Mouse (Mus musculus) kidney, postnatal 14 days (tissue): ENCODE results near the gene Isx.
A peak's percentile ranks its signal among the peaks of the same experiment; 100 is the strongest.

Experiments
- DNase-seq: peaks from one replicate; pipeline ENCODE4 v3.0.0; 2022; ENCODE audit warnings: mixed read lengths

The Isx gene

DNA sequence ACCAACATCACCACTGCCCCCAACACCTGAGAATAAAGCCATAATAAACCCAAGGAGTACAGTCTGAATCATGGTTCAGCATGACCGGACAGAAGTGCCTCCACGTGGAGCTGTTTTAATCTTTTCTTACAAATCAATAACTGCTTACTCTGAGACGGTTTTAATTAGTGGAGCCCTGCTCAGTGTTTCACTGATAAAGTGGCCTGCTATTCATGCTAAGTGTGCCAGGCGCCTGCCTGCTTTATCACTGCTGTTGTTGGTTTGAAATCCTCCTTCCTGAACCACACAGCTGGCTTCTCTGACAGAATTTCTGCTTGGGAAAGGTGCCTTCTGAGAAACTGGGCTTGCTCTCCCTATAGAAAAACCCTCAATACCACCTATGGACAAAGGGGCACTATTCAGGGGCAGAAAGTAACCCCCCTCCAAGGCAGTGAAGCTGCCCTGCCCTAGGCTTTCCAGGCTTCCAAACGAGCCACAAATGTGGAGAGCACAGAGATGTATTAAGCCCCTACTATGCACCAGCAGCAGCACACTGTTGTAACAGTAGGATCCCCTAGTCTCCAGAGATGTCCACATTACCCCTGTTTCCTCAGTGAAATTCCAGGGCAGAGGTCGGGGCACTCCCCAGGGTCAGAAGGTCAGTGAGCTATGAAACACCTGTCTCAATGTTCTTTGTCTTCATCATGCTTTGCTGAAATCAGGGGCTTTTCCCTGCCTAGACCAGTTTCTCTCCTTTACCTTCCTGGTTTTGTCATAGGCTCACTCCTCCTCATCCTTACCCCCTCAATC is 30.3 kb downstream of the Isx start:
- no peak for DNase-seq

DNA sequence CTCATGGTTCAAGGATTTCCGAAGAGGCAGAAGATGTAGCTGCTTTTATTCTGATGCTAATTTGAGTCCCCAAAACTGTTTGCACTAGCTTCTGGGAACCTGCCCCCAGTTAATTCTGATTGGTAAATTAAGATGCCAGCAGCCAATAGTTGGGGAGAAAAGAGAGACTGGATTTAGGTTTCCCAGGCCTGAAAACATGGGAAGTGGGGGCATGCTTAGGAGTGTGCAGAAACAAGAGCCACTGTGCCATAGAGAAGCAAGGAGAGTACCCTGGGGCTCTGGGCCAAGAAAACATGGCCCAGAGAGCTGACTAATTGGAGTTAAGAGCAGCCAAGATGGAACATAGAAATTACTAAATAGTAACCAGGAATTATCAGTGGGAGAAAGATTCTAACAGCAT is 33.4 kb downstream of the Isx start:
- no peak for DNase-seq

DNA sequence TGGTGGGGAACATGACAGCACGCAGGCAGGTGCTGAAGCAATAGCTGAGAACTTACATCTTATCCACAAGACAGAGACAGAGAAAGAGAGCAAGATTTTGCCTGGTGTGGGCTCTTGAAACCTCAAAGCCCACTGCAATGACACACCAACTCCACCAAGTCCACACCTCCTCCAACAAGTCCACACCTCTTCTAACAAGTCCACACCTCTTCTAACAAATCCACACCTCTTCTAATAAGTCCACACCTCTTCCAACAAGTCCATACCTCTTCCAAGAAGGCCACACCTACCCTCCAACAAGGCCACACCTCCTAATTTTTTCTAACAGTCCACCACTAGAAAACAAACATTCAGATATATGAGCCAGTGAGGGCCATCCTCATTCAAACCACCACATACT is 37.7 kb downstream of the Isx start:
- no peak for DNase-seq

DNA sequence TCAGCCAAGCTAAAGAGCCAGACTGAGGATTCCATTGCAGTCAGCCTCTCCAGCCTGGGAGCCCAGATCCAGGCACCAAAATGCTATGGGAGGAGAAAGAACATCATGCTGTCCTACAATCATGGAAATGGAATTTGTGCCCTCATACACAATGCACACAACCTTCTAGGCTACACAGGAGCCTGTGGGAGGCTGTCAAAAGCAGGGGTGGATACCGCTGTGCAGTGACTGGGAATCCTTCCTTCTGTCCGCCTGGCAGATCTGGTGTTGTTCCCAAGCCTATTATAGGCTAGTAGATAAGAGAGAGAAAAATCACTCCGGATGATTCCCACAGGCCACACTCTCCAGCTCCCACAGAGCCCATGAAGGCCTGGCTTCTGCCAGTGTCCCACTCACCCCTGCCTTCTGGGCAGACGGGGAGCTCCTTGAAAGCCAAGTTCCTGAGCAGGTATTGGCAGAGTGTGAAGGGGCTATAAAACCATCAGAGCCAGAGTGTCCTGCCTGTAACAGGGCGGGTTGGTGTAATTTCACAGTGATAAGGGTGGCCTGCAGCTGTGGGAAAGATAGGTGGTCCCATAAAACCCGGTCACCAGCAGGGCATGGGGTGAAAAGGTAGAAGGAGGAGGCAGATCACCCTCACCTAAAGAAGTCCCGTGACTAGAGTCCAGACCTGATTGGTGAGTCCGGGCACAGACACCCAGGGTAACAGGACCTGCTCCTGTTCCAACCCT is 47.9 kb downstream of the Isx start:
- no peak for DNase-seq

DNA sequence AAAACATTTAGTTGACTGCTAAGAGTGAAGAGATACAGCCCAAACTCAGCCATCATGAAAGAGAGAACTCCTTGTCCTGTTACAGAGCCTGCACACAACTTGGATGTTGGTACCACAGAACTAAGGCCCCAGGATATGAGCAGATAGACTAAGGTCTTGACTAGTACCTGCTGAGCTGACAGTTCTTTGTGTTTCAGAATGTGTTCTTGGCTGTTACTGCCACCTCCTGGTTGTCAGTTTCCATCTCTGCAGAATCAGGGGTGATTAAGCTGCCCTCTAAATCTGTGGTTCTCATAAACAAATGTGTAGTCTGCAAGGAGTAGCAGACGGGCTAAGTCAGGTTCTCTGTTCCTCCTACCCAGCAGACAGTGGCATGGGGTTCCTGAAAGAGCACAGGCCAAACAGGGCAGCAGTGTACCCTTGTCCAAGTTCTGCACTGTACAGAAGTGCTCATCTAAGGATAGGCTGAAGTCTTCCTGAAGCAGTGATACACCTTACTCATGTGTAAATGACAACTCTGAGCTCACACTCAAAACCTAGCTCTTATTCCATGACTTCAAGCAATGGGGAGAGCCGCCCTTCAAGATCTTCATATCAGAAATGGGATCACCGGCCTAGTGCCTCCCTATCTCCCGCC is 49.0 kb downstream of the Isx start:
- DNase-seq, result no peak

DNA sequence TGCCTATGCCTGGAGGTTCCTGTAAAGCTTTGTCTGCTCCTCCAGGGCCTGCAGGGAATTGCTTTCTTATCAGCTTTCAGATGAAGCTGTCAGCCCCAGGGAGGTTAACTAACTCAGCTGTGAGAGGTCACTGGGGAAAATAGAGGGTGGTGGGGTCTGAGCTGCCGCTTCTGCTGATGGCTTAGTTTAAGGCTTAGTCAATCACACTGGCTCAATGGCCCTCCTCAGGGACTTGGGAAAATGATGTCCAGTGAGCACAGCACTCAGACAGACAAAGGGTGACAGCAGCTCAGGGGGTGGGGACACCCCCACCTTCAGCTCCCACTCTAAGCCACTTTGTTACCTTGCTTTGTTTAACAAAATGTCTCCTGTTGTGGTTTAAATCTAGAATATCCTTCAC is 55.0 kb downstream of the Isx start:
- no peak for DNase-seq

DNA sequence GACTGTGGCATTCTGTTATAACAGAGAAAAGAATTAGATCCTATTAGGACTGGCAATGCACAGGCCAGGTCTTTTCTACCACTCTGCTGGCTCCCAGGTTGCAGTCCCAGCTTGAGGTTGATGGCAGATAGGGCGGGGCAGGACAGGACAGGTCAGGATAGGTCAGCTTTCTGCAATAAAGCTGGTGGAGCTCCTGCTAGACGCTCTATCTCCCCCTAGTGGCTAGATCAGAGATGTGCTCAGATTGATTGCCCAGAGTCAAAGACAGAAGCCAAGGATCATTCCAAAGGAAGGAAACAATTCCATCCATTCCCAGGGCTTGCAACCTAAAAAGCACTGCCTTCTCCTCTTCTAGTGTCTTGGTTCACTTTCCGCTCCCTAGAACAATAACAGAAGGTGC is 57.8 kb downstream of the Isx start:
- DNase-seq, result peak; percentile 25

DNA sequence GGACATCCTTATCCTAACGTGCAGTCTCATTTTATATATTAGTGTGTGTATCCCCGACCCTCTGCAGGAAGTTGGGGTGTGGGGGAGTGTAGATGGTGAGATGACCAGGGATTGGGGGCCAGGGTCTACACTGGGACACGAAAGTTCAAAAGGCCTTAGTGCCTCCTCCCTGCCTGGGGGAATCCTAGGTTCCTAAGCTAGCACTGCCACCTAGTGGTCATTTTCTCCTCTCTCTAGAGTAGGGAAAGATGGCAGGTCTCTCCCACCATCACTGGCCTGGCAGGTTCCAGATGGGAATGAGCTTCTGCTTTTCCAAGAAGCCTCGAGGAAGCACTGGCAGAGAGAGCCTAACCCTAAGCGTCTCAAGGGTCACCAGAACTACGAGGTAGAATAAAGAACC is 62.3 kb downstream of the Isx start:
- DNase-seq, result peak; percentile 39

DNA sequence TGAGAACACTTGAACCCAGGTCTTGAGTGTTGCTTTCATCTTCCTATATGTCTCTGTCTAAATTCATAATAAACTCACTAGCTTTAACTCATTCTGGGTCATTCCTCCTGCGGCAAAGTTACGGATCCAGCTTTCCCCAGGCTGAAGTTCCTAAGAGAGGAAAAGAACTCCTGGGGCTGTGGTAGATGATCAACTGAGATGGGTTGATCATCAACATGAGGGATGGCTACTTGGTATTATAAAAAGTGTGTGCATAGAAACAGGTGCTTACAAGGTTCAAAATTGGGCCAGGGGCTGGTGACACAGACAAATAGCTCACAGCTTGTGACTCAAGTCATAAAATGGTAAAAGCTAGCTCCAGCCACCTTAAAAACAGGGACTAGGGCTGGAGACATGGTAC is 63.7 kb downstream of the Isx start:
- DNase-seq, result peak; percentile 18

DNA sequence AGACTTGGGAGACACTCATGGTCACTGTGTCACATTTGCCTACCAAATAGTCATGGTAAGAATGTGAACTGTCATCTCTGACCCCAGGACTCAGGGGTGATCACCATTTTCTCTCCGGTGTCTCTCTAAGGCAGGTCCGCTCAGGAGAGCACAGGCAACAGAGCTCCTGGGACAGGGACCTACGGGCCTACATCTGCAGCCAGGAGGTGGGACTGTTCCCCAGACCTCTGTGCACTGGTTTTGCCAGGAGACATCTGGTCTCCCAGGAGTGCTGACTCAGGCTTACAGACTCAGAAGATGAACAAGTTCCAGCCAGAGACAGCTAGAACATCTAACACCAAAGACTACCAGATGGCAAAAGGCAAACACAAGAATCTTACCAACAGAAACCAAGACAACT is 69.1 kb downstream of the Isx start:
- no peak for DNase-seq
